Mouse (Mus musculus): ENCODE measurements around the gene Dzank1. TPM values are rescaled to one million over a fixed set of nuclear protein-coding genes. Genes with fewer than 3 reads are reported as not detected.

The Dzank1 gene
- polyA plus RNA-seq, 2 experiments: 1.6 to 1.7 TPM

DNA sequence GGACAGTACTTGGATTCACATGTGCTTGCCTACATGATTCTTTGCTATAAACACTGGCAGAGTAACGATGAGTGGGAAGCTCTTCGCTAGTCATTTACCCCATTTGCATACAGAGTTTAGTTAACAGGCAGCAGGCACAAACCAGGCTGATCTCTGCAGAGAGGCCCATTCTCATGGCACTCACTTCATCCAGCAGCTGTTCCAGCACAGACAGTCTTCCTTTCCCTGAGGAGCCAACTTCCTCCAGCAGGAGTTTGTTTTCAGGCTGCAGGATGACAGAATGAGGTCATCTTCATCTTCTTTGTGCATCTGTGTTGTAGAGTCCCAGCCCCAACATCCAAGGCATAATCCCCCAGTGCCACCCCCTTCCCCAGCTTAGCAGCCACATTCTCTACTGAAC is 47.8 kb downstream of the Dzank1 start:
- 81% methylated on average over 2 of the region's 2 CpGs for WGBS
- DNase-seq (ENCODE audit: low spot score) (no peak), ATAC-seq (ENCODE audit: low FRiP score, low read depth) (no peak)
- Histone ChIP-seq H3K4me2 (replicated peaks; ENCODE audit: low read depth, low read length, severe bottlenecking) (no peak overlapping the region), H3K27ac (replicated peaks; ENCODE audit: low read depth, low read length) (no peak overlapping the region), H3K4me1 (ENCODE audit: control insufficient read depth, insufficient read depth, low read length) (peaks cover 2% of the 10 kb centered on the region; the same call in 1 of the 2 replicates), H3K4me3 (replicated peaks; ENCODE audit: low read length) (no peak overlapping the region), H3K36me3 (ENCODE audit: control insufficient read depth, insufficient read depth, low read length) (no peaks in the 10 kb centered on the region), H3K27me3 (ENCODE audit: control insufficient read depth, insufficient read depth, low read length) (no peaks in the 10 kb centered on the region), H3K9ac (ENCODE audit: low read depth, low read length, severe bottlenecking) (no peak overlapping the region), H3K9me3 (ENCODE audit: control insufficient read depth, low read length) (no peaks in the 10 kb centered on the region)
- no peak for TF ChIP-seq POLR2A (IDR thresholded peaks at IDR 0.05; ENCODE audit: borderline replicate concordance, extremely low read depth, insufficient read depth, insufficient read length)

DNA sequence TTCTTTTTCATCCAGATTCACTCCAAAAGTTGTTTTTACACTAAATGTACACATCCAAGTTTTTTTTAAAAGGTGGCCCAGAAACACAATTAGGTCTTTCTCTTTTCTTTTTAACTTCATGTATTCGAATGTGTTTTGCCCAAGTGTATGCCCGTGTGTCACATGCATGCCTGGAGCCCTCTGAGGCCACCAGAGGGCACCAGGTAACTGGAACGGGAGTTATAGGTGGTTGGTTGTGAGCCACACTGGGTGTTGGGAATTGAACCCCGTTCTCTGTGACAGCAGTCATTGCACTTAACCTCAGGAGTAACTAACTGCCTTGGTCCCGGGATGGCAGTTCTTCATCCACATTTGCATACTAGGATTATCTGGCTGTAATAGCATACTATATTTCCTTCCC is 60.0 kb downstream of the Dzank1 start:
- no peak for DNase-seq (ENCODE audit: low spot score)
- no peaks in the 10 kb centered on the region for H3K9me3 ChIP-seq (ENCODE audit: control insufficient read depth, low read length)
- 64% methylated on average over 5 of the region's 5 CpGs for WGBS
- H3K4me2 ChIP-seq (replicated peaks; ENCODE audit: low read depth, low read length, severe bottlenecking): no peak overlapping the region
- no peak overlapping the region for H3K27ac ChIP-seq (replicated peaks; ENCODE audit: low read depth, low read length)
- no peak for ATAC-seq (ENCODE audit: low FRiP score, low read depth)
- H3K36me3 ChIP-seq (ENCODE audit: control insufficient read depth, insufficient read depth, low read length): no peaks in the 10 kb centered on the region
- no peaks in the 10 kb centered on the region for H3K4me1 ChIP-seq (ENCODE audit: control insufficient read depth, insufficient read depth, low read length)
- no peaks in the 10 kb centered on the region for H3K27me3 ChIP-seq (ENCODE audit: control insufficient read depth, insufficient read depth, low read length)
- no peak overlapping the region for H3K9ac ChIP-seq (ENCODE audit: low read depth, low read length, severe bottlenecking)
- H3K4me3 ChIP-seq (replicated peaks; ENCODE audit: low read length): no peak overlapping the region
- TF ChIP-seq POLR2A (IDR thresholded peaks at IDR 0.05; ENCODE audit: borderline replicate concordance, extremely low read depth, insufficient read depth, insufficient read length): no peak

DNA sequence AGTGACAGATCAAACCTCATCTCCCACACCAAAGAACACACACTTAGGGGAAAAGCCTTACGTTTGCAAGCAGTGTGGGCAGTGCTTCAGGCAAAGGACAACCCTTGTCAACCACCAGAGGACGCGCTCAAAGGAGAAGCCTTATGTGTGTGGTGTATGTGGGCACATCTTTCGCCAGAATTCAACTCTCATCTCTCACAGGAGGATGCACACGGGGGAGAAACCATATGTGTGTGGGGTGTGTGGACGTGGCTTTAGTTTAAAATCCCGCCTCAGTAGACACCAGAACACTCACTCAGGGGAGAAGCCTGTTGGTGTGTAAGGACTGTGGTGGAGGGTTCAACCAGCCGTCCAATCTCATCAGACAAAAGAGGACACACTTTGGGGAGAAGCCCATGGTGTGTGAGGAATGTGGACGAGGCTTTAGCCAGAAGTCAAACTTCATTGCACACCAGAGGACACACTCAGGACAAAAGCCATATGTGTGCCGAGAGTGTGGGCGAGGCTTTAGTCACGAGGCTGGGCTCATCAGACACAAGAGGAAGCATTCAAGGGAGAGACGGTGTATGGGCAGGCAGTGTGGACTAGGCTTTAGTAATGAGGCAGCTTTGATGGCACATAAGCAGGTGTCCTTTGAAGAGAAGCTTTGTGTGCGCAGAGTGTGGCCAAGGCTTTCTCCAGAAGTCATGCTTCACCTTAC is 61.2 kb downstream of the Dzank1 start:
- H3K9me3 ChIP-seq (ENCODE audit: control insufficient read depth, low read length): no peaks in the 10 kb centered on the region
- no peaks in the 10 kb centered on the region for H3K27me3 ChIP-seq (ENCODE audit: control insufficient read depth, insufficient read depth, low read length)
- TF ChIP-seq POLR2A (IDR thresholded peaks at IDR 0.05; ENCODE audit: borderline replicate concordance, extremely low read depth, insufficient read depth, insufficient read length): no peak
- no peak overlapping the region for H3K9ac ChIP-seq (ENCODE audit: low read depth, low read length, severe bottlenecking)
- H3K4me3 ChIP-seq (replicated peaks; ENCODE audit: low read length): no peak overlapping the region
- H3K27ac ChIP-seq (replicated peaks; ENCODE audit: low read depth, low read length): no peak overlapping the region
- ATAC-seq (ENCODE audit: low FRiP score, low read depth) (no peak), DNase-seq (ENCODE audit: low spot score) (no peak)
- 79% methylated on average over 14 of the region's 14 CpGs for WGBS
- no peaks in the 10 kb centered on the region for H3K36me3 ChIP-seq (ENCODE audit: control insufficient read depth, insufficient read depth, low read length)
- H3K4me1 ChIP-seq (ENCODE audit: control insufficient read depth, insufficient read depth, low read length): no peaks in the 10 kb centered on the region
- H3K4me2 ChIP-seq (replicated peaks; ENCODE audit: low read depth, low read length, severe bottlenecking): no peak overlapping the region

GRCm38 (mm10) chr2:144464799-144465760 is 62.1 kb downstream of the Dzank1 start:
- ATAC-seq (ENCODE audit: low FRiP score, low read depth) (no peak), DNase-seq (ENCODE audit: low spot score) (no peak)
- H3K4me3 ChIP-seq (replicated peaks; ENCODE audit: low read length): no peak overlapping the region
- WGBS: 67% methylated on average over 9 of the region's 9 CpGs
- TF ChIP-seq POLR2A (IDR thresholded peaks at IDR 0.05; ENCODE audit: borderline replicate concordance, extremely low read depth, insufficient read depth, insufficient read length): no peak
- H3K4me2 ChIP-seq (replicated peaks; ENCODE audit: low read depth, low read length, severe bottlenecking): no peak overlapping the region
- H3K4me1 ChIP-seq (ENCODE audit: control insufficient read depth, insufficient read depth, low read length): no peaks in the 10 kb centered on the region
- no peak overlapping the region for H3K9ac ChIP-seq (ENCODE audit: low read depth, low read length, severe bottlenecking)
- no peaks in the 10 kb centered on the region for H3K9me3 ChIP-seq (ENCODE audit: control insufficient read depth, low read length)
- H3K27me3 ChIP-seq (ENCODE audit: control insufficient read depth, insufficient read depth, low read length): no peaks in the 10 kb centered on the region
- H3K27ac ChIP-seq (replicated peaks; ENCODE audit: low read depth, low read length): no peak overlapping the region
- H3K36me3 ChIP-seq (ENCODE audit: control insufficient read depth, insufficient read depth, low read length): no peaks in the 10 kb centered on the region

DNA sequence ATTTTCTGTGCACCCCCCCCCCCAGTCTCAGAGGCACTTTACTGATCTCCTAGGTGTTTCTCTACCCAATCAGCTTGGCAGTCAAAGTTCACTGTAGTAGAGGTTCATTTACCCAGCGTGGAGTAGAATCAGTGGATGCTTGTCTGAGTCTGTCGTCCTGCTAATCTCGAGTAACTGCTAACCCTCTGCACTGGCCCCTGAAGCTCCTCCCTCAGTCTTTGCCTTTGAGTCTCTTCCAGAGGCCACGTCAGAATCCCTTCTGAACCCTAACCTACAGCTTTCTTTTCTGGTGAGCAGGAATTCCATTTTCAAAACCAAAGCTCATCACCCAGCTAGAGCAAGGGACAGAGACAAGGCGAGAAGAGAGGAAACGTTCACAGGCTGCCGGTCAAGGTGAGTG is 63.0 kb downstream of the Dzank1 start:
- H3K4me3 ChIP-seq (replicated peaks; ENCODE audit: low read length): no peak overlapping the region
- no peak overlapping the region for H3K4me2 ChIP-seq (replicated peaks; ENCODE audit: low read depth, low read length, severe bottlenecking)
- no peaks in the 10 kb centered on the region for H3K27me3 ChIP-seq (ENCODE audit: control insufficient read depth, insufficient read depth, low read length)
- no peaks in the 10 kb centered on the region for H3K9me3 ChIP-seq (ENCODE audit: control insufficient read depth, low read length)
- no peak for ATAC-seq (ENCODE audit: low FRiP score, low read depth)
- no peak overlapping the region for H3K27ac ChIP-seq (replicated peaks; ENCODE audit: low read depth, low read length)
- H3K9ac ChIP-seq (ENCODE audit: low read depth, low read length, severe bottlenecking): no peak overlapping the region
- 63% methylated on average over 7 of the region's 7 CpGs for WGBS
- H3K36me3 ChIP-seq (ENCODE audit: control insufficient read depth, insufficient read depth, low read length): no peaks in the 10 kb centered on the region
- no peak for DNase-seq (ENCODE audit: low spot score)
- peaks cover 4% of the 10 kb centered on the region for H3K4me1 ChIP-seq (ENCODE audit: control insufficient read depth, insufficient read depth, low read length)
- no peak for TF ChIP-seq POLR2A (IDR thresholded peaks at IDR 0.05; ENCODE audit: borderline replicate concordance, extremely low read depth, insufficient read depth, insufficient read length)

All from limb, embryonic 14.5 days (tissue).